Comparison of ENCODE assay signal across 8 mouse cellular contexts in genomic region chr3:88146376-88147112, GRCm38 (mm10). TPM values are rescaled to one million over a fixed set of nuclear protein-coding genes. Genes with fewer than 3 reads are reported as not detected.
A peak's percentile ranks its signal among the peaks of the same experiment; 100 is the strongest.
DNase-seq lines count a peak whose midpoint lies in the region; ATAC-seq and TF ChIP-seq lines count a peak whose summit lies in the region.

No protein-coding gene starts in this region.

- TF ChIP-seq POLR2A in bone marrow, adult 2 months (IDR thresholded peaks at IDR 0.05; ENCODE audit: borderline replicate concordance, control insufficient read depth, low read depth, low read length): no peak

- H3K36me3 ChIP-seq in kidney, embryonic 15.5 days: peaks cover 4% of the 10 kb centered on the region; the same call in 1 of the 2 replicates
- no peaks in the 10 kb centered on the region for H3K36me3 ChIP-seq in hindbrain, embryonic 13.5 days
- no peaks in the 10 kb centered on the region for H3K36me3 ChIP-seq in midbrain, embryonic 14.5 days (ENCODE audit: control insufficient read depth, insufficient read depth, low read length)

- no peaks in the 10 kb centered on the region for H3K9me3 ChIP-seq in kidney, embryonic 15.5 days (replicated peaks)
- no peaks in the 10 kb centered on the region for H3K9me3 ChIP-seq in hindbrain, embryonic 13.5 days
- no peaks in the 10 kb centered on the region for H3K9me3 ChIP-seq in midbrain, embryonic 14.5 days (ENCODE audit: control insufficient read depth, low read length)

- H3K4me1 ChIP-seq in kidney, embryonic 15.5 days: peaks cover 85% of the 10 kb centered on the region
- peaks cover 24% of the 10 kb centered on the region for H3K4me1 ChIP-seq in bone marrow, adult 2 months (ENCODE audit: control insufficient read depth, insufficient read depth, low read length)
- peaks cover 87% of the 10 kb centered on the region for H3K4me1 ChIP-seq in hindbrain, embryonic 13.5 days (replicated peaks)
- H3K4me1 ChIP-seq in midbrain, embryonic 14.5 days (ENCODE audit: control insufficient read depth, insufficient read depth, low read length): peaks cover 64% of the 10 kb centered on the region

- peak overlapping the region; percentile 29 for H3K9ac ChIP-seq in kidney, embryonic 15.5 days
- peak overlapping the region; percentile 94 for H3K9ac ChIP-seq in hindbrain, embryonic 13.5 days
- peak overlapping the region; percentile 84; the same call in 1 of the 2 replicates for H3K9ac ChIP-seq in midbrain, embryonic 14.5 days (replicated peaks; ENCODE audit: low read length)

- H3K4me2 ChIP-seq in kidney, embryonic 15.5 days: peak overlapping the region; percentile 96; the same call in 1 of the 2 replicates
- peak overlapping the region; percentile 97 for H3K4me2 ChIP-seq in hindbrain, embryonic 13.5 days
- H3K4me2 ChIP-seq in midbrain, embryonic 14.5 days (ENCODE audit: low read length): no peak overlapping the region; the same call in 1 of the 2 replicates

- 43% methylated on average over 5 of the region's 5 CpGs for whole genome bisulfite sequencing in kidney, embryonic 15.5 days
- WGBS in bone marrow, adult 2 months: 20% methylated on average over 5 of the region's 5 CpGs
- WGBS in hindbrain, embryonic 13.5 days: 47% methylated on average over 5 of the region's 5 CpGs
- WGBS in midbrain, embryonic 14.5 days: 39% methylated on average over 5 of the region's 5 CpGs

- H3K27ac ChIP-seq in kidney, embryonic 15.5 days: no peak overlapping the region
- H3K27ac ChIP-seq in bone marrow, adult 2 months (ENCODE audit: control insufficient read depth, insufficient read depth, low read depth, low read length, poor library complexity): peak overlapping the region; percentile 76
- no peak overlapping the region for H3K27ac ChIP-seq in hindbrain, embryonic 13.5 days
- no peak overlapping the region for H3K27ac ChIP-seq in midbrain, embryonic 14.5 days (replicated peaks; ENCODE audit: low read depth, low read length)

- H3K4me3 ChIP-seq in kidney, embryonic 15.5 days (replicated peaks): no peak overlapping the region
- no peak overlapping the region for H3K4me3 ChIP-seq in bone marrow, adult 2 months (replicated peaks; ENCODE audit: control insufficient read depth, low read depth, low read length)
- H3K4me3 ChIP-seq in hindbrain, embryonic 13.5 days: no peak overlapping the region
- no peak overlapping the region for H3K4me3 ChIP-seq in midbrain, embryonic 14.5 days (replicated peaks; ENCODE audit: low read depth, low read length)

- DNase-seq in kidney, postnatal 36 days: no peak
- no peak for DNase-seq in midbrain, embryonic 14.5 days
- no peak for DNase-seq in right cerebral cortex, postnatal 10 days (ENCODE audit: low spot score in 2 of 2)
- no peak for DNase-seq in right cerebral cortex, postnatal 4 days

- no peak for TF ChIP-seq CTCF in bone marrow, adult 2 months (IDR thresholded peaks at IDR 0.05; ENCODE audit: control insufficient read depth, insufficient read depth, low read length)

- no peak for ATAC-seq in kidney, embryonic 15.5 days (replicated peaks; ENCODE audit: low FRiP score)
- no peak for ATAC-seq in hindbrain, embryonic 13.5 days (ENCODE audit: low FRiP score)
- ATAC-seq in midbrain, embryonic 14.5 days (ENCODE audit: low FRiP score, low TSS enrichment): no peak
- no peak for ATAC-seq in activated CD4-positive, CD25-positive, alpha-beta regulatory T cell, adult 4 months

- H3K27me3 ChIP-seq in kidney, embryonic 15.5 days: no peaks in the 10 kb centered on the region
- no peaks in the 10 kb centered on the region for H3K27me3 ChIP-seq in hindbrain, embryonic 13.5 days
- no peaks in the 10 kb centered on the region for H3K27me3 ChIP-seq in midbrain, embryonic 14.5 days (ENCODE audit: control insufficient read depth, insufficient read depth, low read length)

RNA-seq across cellular contexts. Expression of gene Mef2d, which starts 4.4 kb away (rescaled TPM):
- 18.5 and 21.5 TPM in 2 replicates for polyA plus RNA-seq in kidney, embryonic 15.5 days (2015; fragmentation: Nextera tagmentation; extraction: Ambion mirVana)
- 39.7 and 64.7 TPM in 2 replicates for polyA plus RNA-seq in bone marrow, adult 2 months (2011; ENCODE audit: insufficient read depth, insufficient read length, low replicate concordance, missing spikeins)
- polyA plus RNA-seq in hindbrain, embryonic 13.5 days (2015; fragmentation: Nextera tagmentation; extraction: Ambion mirVana): 14.5 and 14.8 TPM in 2 replicates
- 22.3 and 23.7 TPM in 2 replicates for polyA plus RNA-seq in midbrain, embryonic 14.5 days (2014; fragmentation: Nextera tagmentation; extraction: Ambion mirVana)
- polyA plus RNA-seq in activated CD4-positive, CD25-positive, alpha-beta regulatory T cell, adult 4 months (2017; shearing (Covaris generic)): 10 to 100 TPM; 24.3 to 24.5 TPM

Comparison
In these comparisons a context has a peak if more than half of its experiments do, and no peak if none do; other contexts are left out.
1. H3K9ac ChIP-seq: peak in every context shown above with its lines; median percentile 94 in hindbrain, embryonic 13.5 days; 84 in midbrain, embryonic 14.5 days; 29 in kidney, embryonic 15.5 days.